Mouse (Mus musculus) liver, embryonic 14.5 days (tissue): ENCODE measurements around the gene Etv6. TPM values are rescaled to one million over a fixed set of nuclear protein-coding genes. Genes with fewer than 3 reads are reported as not detected.

Source experiments
- ATAC-seq: fragments of 200-750 bp; cut with Nextera tagmentation; 2 replicates; pipeline ENCODE4 v1.8.0; 2017; ENCODE audit warnings: moderate number of reproducible peaks, mild to moderate bottlenecking, moderate library complexity; ENCODE audit not compliant: insufficient read depth
- DNase-seq, 3 experiments: peaks; one replicate each; pipeline ENCODE4 v3.0.0-alpha.2; 2012 to 2013; ENCODE audit warnings: low read depth in 3 of 3, low spot score in 3 of 3
- H3K27ac ChIP-seq: fragments of 300-500 bp; sonication (generic); 2 replicates; pipeline ENCODE4 v1.5.1; 2014; ENCODE audit warnings: moderate library complexity, mild to moderate bottlenecking, control low read depth, inconsistent platforms
- H3K27me3 ChIP-seq: fragments of 300-500 bp; sonication (generic); 2 replicates; pipeline ENCODE4 v1.6.1; 2014; ENCODE audit warnings: mild to moderate bottlenecking, low read length, moderate library complexity; ENCODE audit not compliant: control insufficient read depth, insufficient read depth
- H3K36me3 ChIP-seq: fragments of 300-500 bp; sonication (generic); replicated peaks from 2 replicates; pipeline ENCODE4 v1.6.1; 2014; ENCODE audit warnings: low read depth; ENCODE audit not compliant: control insufficient read depth, insufficient read depth
- H3K4me1 ChIP-seq, 2 experiments: fragments of 200-500 bp in 1 of 2; fragments of 300-500 bp in 1 of 2; sonication (generic) in 1 of 2; replicated peaks; 2 replicates each; pipeline ENCODE4 v1.6.1; 2012 to 2014; ENCODE audit warnings: antibody characterized with exemption in 1 of 2, inconsistent platforms in 1 of 2, low read length in 1 of 2; ENCODE audit not compliant: control insufficient read depth in 2 of 2, insufficient read depth in 2 of 2
- H3K4me2 ChIP-seq: fragments of 300-500 bp; sonication (generic); 2 replicates; pipeline ENCODE4 v1.6.1; 2014; ENCODE audit warnings: low read depth, mild to moderate bottlenecking, control low read depth, moderate library complexity
- H3K4me3 ChIP-seq, 2 experiments: fragments of 200-500 bp in 1 of 2; fragments of 300-500 bp in 1 of 2; sonication (generic) in 1 of 2; 2 replicates each; pipeline ENCODE4 v1.5.1; 2012 to 2014; ENCODE audit warnings: low read depth in 2 of 2, low read length in 2 of 2, mild to moderate bottlenecking in 2 of 2, control low read depth in 1 of 2, inconsistent platforms in 1 of 2, moderate library complexity in 1 of 2; ENCODE audit not compliant: insufficient read depth in 1 of 2
- H3K9ac ChIP-seq: fragments of 300-500 bp; sonication (generic); replicated peaks from 2 replicates; pipeline ENCODE4 v1.6.1; 2014; ENCODE audit warnings: mild to moderate bottlenecking, control low read depth, moderate library complexity
- H3K9me3 ChIP-seq: fragments of 300-500 bp; sonication (generic); 2 replicates; pipeline ENCODE4 v1.6.1; 2016; ENCODE audit warnings: low read length, mixed read lengths; ENCODE audit not compliant: control insufficient read depth
- CTCF ChIP-seq: IDR thresholded peaks from 2 replicates; pipeline ENCODE4 v1.5.1; 2016; ENCODE audit warnings: antibody characterized with exemption, low read depth, control low read depth
- EP300 ChIP-seq: IDR thresholded peaks from 2 replicates; pipeline ENCODE4 v1.6.1; 2016; ENCODE audit warnings: antibody characterized with exemption, low read depth
- WGBS: fragments of 180-500 bp; shearing (Covaris S2); extraction: QIAGEN DNeasy Blood & Tissue Kit; methylation state at CpG from one replicate; pipeline ENCODE4 v1.1.7; 2014; ENCODE audit not compliant: insufficient replicate concordance; 5-methylcytosine and 5-hydroxymethylcytosine counted together
- polyA plus RNA-seq, 2 experiments: library from polyadenylated mRNA; depleted of rRNA in 1 of 2; stranded (reverse) in 1 of 2; unstranded in 1 of 2; fragments of >200 nt; fragmentation: Nextera tagmentation in 1 of 2; extraction: Ambion mirVana in 1 of 2; gene quantifications; 2 replicates each; pipeline versions ENCODE4 v1.2.1 to v1.2.3; 2012 to 2014

Etv6 gene
- polyA plus RNA-seq, 2 experiments = 2.6 to 3.0 TPM

- DNase-seq = no peak
- H3K9ac ChIP-seq = no peak overlapping the region
- H3K27ac ChIP-seq = no peak overlapping the region
- no peak overlapping the region for H3K4me2 ChIP-seq
- no peak for ATAC-seq
- no peak for TF ChIP-seq EP300
- no peak for TF ChIP-seq CTCF
- peaks cover 0 to 34% of the 10 kb centered on the region in 2 experiments; a peak in 3 of 4 replicates for H3K4me1 ChIP-seq
- no peak overlapping the region for H3K4me3 ChIP-seq
- no peaks in the 10 kb centered on the region for H3K9me3 ChIP-seq
- no peaks in the 10 kb centered on the region for H3K36me3 ChIP-seq
- H3K27me3 ChIP-seq = no peaks in the 10 kb centered on the region
- 52% methylated on average over 6 of the region's 6 CpGs for WGBS
These were observed 137.9 kb downstream of the Etv6 start for GRCm38 (mm10) chr6:134173439-134173838.

DNA sequence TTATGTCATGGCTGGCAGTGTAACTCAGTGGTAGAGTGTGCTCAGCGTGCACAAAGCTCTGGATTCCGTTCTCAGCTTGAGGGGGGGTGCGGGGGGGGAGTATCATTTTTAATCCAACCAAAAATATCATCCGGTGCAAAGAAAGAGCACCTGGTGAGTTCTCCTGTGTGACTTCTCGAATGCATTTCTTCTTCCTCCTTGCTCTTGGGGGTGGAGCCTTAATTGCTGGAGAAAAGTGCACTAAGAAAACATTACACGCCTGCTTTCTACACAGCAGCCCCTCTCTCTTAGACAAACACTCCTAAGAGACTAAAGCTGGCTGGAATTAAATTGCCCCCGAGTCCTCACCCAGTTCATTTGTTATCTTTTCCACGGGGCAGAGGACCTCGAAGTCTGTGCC is 139.6 kb downstream of the Etv6 start:
- no peak overlapping the region for H3K27ac ChIP-seq
- ATAC-seq (no peak), DNase-seq (no peak)
- 47% methylated on average over 9 of the region's 9 CpGs for WGBS
- no peak overlapping the region for H3K4me2 ChIP-seq
- no peak overlapping the region for H3K9ac ChIP-seq
- H3K4me1 ChIP-seq = peaks cover 0 to 26% of the 10 kb centered on the region in 2 experiments; a peak in 3 of 4 replicates
- no peaks in the 10 kb centered on the region for H3K36me3 ChIP-seq
- H3K4me3 ChIP-seq = no peak overlapping the region
- H3K9me3 ChIP-seq = no peaks in the 10 kb centered on the region
- no peaks in the 10 kb centered on the region for H3K27me3 ChIP-seq
- TF ChIP-seq CTCF (no peak), EP300 (no peak)

GRCm38 (mm10) chr6:134177196-134177595 is 141.7 kb downstream of the Etv6 start:
- WGBS = 53% methylated on average over 5 of the region's 5 CpGs

GRCm38 (mm10) chr6:134182301-134182948 is 146.9 kb downstream of the Etv6 start:
- H3K36me3 ChIP-seq = no peaks in the 10 kb centered on the region
- WGBS = 39% methylated on average over 17 of the region's 17 CpGs
- no peak overlapping the region for H3K4me3 ChIP-seq
- H3K9ac ChIP-seq = no peak overlapping the region
- no peaks in the 10 kb centered on the region for H3K9me3 ChIP-seq
- DNase-seq = no peak
- peak overlapping the region; percentile 13; the same call in 1 of the 2 replicates for H3K4me2 ChIP-seq
- no peak for TF ChIP-seq CTCF
- TF ChIP-seq EP300 = no peak
- H3K27ac ChIP-seq = no peak overlapping the region
- no peaks in the 10 kb centered on the region for H3K27me3 ChIP-seq
- H3K4me1 ChIP-seq = peaks cover 8 to 30% of the 10 kb centered on the region in 2 experiments
- ATAC-seq = no peak

More at GRCm38 (mm10) chr6:134177196-134177595, 141.7 kb downstream of the Etv6 start:
- Histone ChIP-seq H3K9ac (no peak overlapping the region), H3K4me3 (no peak overlapping the region), H3K4me2 (no peak overlapping the region), H3K27me3 (no peaks in the 10 kb centered on the region), H3K4me1 (peaks cover 0 to 14% of the 10 kb centered on the region in 2 experiments; a peak in 1 of 4 replicates), H3K36me3 (no peaks in the 10 kb centered on the region), H3K27ac (no peak overlapping the region), H3K9me3 (no peaks in the 10 kb centered on the region)
- ATAC-seq (no peak), DNase-seq (no peak)
- TF ChIP-seq EP300 = no peak
- no peak for TF ChIP-seq CTCF

GRCm38 (mm10) chr6:134183592-134184342 is 148.3 kb downstream of the Etv6 start:
- H3K27me3 ChIP-seq = no peaks in the 10 kb centered on the region
- H3K9me3 ChIP-seq = no peaks in the 10 kb centered on the region
- ATAC-seq (no peak), DNase-seq (no peak)
- H3K9ac ChIP-seq = no peak overlapping the region
- H3K4me2 ChIP-seq = no peak overlapping the region
- no peaks in the 10 kb centered on the region for H3K36me3 ChIP-seq
- WGBS = 46% methylated on average over 11 of the region's 11 CpGs
- TF ChIP-seq EP300 = no peak
- 0 out of 2 replicates have a peak, but pooled peaks have one; percentile 10 for TF ChIP-seq CTCF
- H3K4me3 ChIP-seq = no peak overlapping the region
- H3K4me1 ChIP-seq = peaks cover 8 to 34% of the 10 kb centered on the region in 2 experiments
- no peak overlapping the region for H3K27ac ChIP-seq
